Mouse (Mus musculus) midbrain, embryonic 16.5 days (tissue): ENCODE results near the gene Ccdc191. TPM values are rescaled to one million over a fixed set of nuclear protein-coding genes. Genes with fewer than 3 reads are reported as not detected.
A peak's percentile ranks its signal among the peaks of the same experiment; 100 is the strongest.

Experiments
- ATAC-seq: fragments of 200-750 bp; cut with Nextera tagmentation; 2 replicates; pipeline ENCODE4 v1.8.0; 2017; ENCODE audit warnings: moderate TSS enrichment
- H3K27ac ChIP-seq: fragments of 300-500 bp; sonication (generic); 2 replicates; pipeline ENCODE4 v1.5.1; 2014; ENCODE audit warnings: mild to moderate bottlenecking, low read length, mixed read lengths
- H3K27me3 ChIP-seq: fragments of 300-500 bp; sonication (generic); 2 replicates; pipeline ENCODE4 v1.6.1; 2014; ENCODE audit warnings: low read depth, low read length, mixed read lengths; ENCODE audit not compliant: control insufficient read depth, insufficient read depth
- H3K36me3 ChIP-seq: fragments of 300-500 bp; sonication (generic); 2 replicates; pipeline ENCODE4 v1.6.1; 2014; ENCODE audit warnings: mild to moderate bottlenecking, low read length, moderate library complexity, mixed read lengths; ENCODE audit not compliant: control insufficient read depth, insufficient read depth
- H3K4me1 ChIP-seq: fragments of 300-500 bp; sonication (generic); 2 replicates; pipeline ENCODE4 v1.6.1; 2014; ENCODE audit warnings: mild to moderate bottlenecking, low read length, mixed read lengths; ENCODE audit not compliant: control insufficient read depth, insufficient read depth
- H3K4me2 ChIP-seq: fragments of 300-500 bp; sonication (generic); 2 replicates; pipeline ENCODE4 v1.6.1; 2014; ENCODE audit warnings: mild to moderate bottlenecking, low read length, mixed read lengths
- H3K4me3 ChIP-seq: fragments of 300-500 bp; sonication (generic); 2 replicates; pipeline ENCODE4 v1.5.1; 2014; ENCODE audit warnings: low read depth, mild to moderate bottlenecking, low read length, moderate library complexity, mixed read lengths
- H3K9ac ChIP-seq: fragments of 300-500 bp; sonication (generic); 2 replicates; pipeline ENCODE4 v1.6.1; 2014; ENCODE audit warnings: low read depth, low read length, mixed read lengths
- H3K9me3 ChIP-seq: fragments of 300-500 bp; sonication (generic); replicated peaks from 2 replicates; pipeline ENCODE4 v1.6.1; 2014; ENCODE audit warnings: mild to moderate bottlenecking, low read length, mixed read lengths; ENCODE audit not compliant: control insufficient read depth, poor library complexity, severe bottlenecking
- WGBS: fragments of 180-500 bp; shearing (Covaris S2); extraction: QIAGEN DNeasy Blood & Tissue Kit; methylation state at CpG from one replicate; pipeline ENCODE4 v1.1.7; 2014; 5-methylcytosine and 5-hydroxymethylcytosine counted together
- polyA plus RNA-seq: library from polyadenylated mRNA; unstranded; fragments of >200 nt; fragmentation: Nextera tagmentation; extraction: Ambion mirVana; gene quantifications from 2 replicates; pipeline ENCODE4 v1.2.1, GENCODE M21; 2015

Gene Ccdc191
- 6.8 and 8.0 TPM in 2 replicates for polyA plus RNA-seq

- Histone ChIP-seq H3K36me3 (no peaks in the 10 kb centered on the region), H3K27me3 (no peaks in the 10 kb centered on the region), H3K4me2 (peak within 1 kb of the TSS; percentile 80), H3K27ac (peak within 1 kb of the TSS; percentile 81), H3K4me1 (peaks cover 16% of the 10 kb centered on the region), H3K4me3 (peak within 1 kb of the TSS; percentile 61), H3K9me3 (no peaks in the 10 kb centered on the region), H3K9ac (peak within 1 kb of the TSS; percentile 87)
- peak; percentile 100 for ATAC-seq
- under 1% methylated on average over 32 of the region's 33 CpGs for WGBS
Observed at GRCm38 (mm10) chr16:43889208-43890004, at the start of gene Ccdc191. Ccdc191 (plus strand) TSS chr16:43889800.

DNA sequence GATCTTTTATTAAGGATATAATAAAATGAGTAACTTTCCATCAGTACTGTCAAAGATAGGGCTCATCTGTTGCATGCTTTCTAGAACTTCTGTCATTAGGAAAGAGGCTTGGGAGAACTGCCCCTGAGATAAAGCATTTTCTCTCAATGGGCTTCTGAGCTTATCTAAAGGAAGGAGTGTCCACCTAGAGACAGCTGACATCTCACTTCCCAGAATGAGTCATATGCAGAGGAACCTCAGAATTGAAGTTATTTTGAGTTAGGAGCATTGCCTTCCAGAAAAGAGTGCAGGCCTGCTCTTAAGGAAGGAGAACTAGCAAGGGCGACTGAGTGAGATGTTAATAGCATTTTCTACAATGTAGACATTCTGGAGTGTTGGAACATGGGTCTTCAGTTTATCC lies 48.4 kb upstream of the Ccdc191 start:
- Histone ChIP-seq H3K4me3 (no peak overlapping the region), H3K27me3 (no peaks in the 10 kb centered on the region), H3K36me3 (no peaks in the 10 kb centered on the region), H3K27ac (no peak overlapping the region), H3K4me1 (no peaks in the 10 kb centered on the region), H3K9me3 (no peaks in the 10 kb centered on the region), H3K4me2 (no peak overlapping the region), H3K9ac (no peak overlapping the region)
- no peak for ATAC-seq
- 85% methylated on average over 1 of the region's 1 CpGs for WGBS

GRCm38 (mm10) chr16:43849839-43850238 lies 39.8 kb upstream of the Ccdc191 start:
- no peaks in the 10 kb centered on the region for H3K36me3 ChIP-seq
- no peak overlapping the region for H3K4me3 ChIP-seq
- H3K9me3 ChIP-seq = no peaks in the 10 kb centered on the region
- no peak overlapping the region for H3K27ac ChIP-seq
- H3K27me3 ChIP-seq = no peaks in the 10 kb centered on the region
- 84% methylated on average over 1 of the region's 1 CpGs for WGBS
- no peaks in the 10 kb centered on the region for H3K4me1 ChIP-seq
- no peak for ATAC-seq
- no peak overlapping the region for H3K4me2 ChIP-seq
- H3K9ac ChIP-seq = no peak overlapping the region

- H3K4me2 ChIP-seq = no peak overlapping the region
- H3K27me3 ChIP-seq = no peaks in the 10 kb centered on the region
- no peak overlapping the region for H3K9ac ChIP-seq
- H3K4me1 ChIP-seq = no peaks in the 10 kb centered on the region
- no peak overlapping the region for H3K27ac ChIP-seq
- H3K36me3 ChIP-seq = peaks cover 17% of the 10 kb centered on the region
- WGBS = 87% methylated on average over 5 of the region's 5 CpGs
- no peak overlapping the region for H3K4me3 ChIP-seq
- ATAC-seq = no peak
- no peaks in the 10 kb centered on the region for H3K9me3 ChIP-seq
Observed at GRCm38 (mm10) chr16:43858941-43859476, 30.6 kb upstream of the Ccdc191 start.

GRCm38 (mm10) chr16:43860624-43861023 lies 29.0 kb upstream of the Ccdc191 start:
- no peak overlapping the region for H3K27ac ChIP-seq
- H3K9ac ChIP-seq = no peak overlapping the region
- H3K9me3 ChIP-seq = no peaks in the 10 kb centered on the region
- H3K4me3 ChIP-seq = no peak overlapping the region
- no peaks in the 10 kb centered on the region for H3K27me3 ChIP-seq
- H3K4me2 ChIP-seq = no peak overlapping the region
- H3K36me3 ChIP-seq = peaks cover 17% of the 10 kb centered on the region
- 81% methylated on average over 6 of the region's 6 CpGs for WGBS
- H3K4me1 ChIP-seq = no peaks in the 10 kb centered on the region
- no peak for ATAC-seq

- Histone ChIP-seq H3K36me3 (peaks cover 12% of the 10 kb centered on the region), H3K27ac (no peak overlapping the region), H3K9ac (no peak overlapping the region), H3K9me3 (no peaks in the 10 kb centered on the region), H3K4me2 (no peak overlapping the region), H3K27me3 (no peaks in the 10 kb centered on the region), H3K4me3 (no peak overlapping the region), H3K4me1 (no peaks in the 10 kb centered on the region)
- no peak for ATAC-seq
Observed at GRCm38 (mm10) chr16:43869805-43870204, 19.8 kb upstream of the Ccdc191 start.

GRCm38 (mm10) chr16:43871419-43871818 lies 18.2 kb upstream of the Ccdc191 start:
- Histone ChIP-seq H3K4me2 (no peak overlapping the region), H3K4me1 (no peaks in the 10 kb centered on the region), H3K9ac (no peak overlapping the region), H3K27me3 (no peaks in the 10 kb centered on the region), H3K36me3 (peaks cover 15% of the 10 kb centered on the region), H3K27ac (no peak overlapping the region), H3K9me3 (no peaks in the 10 kb centered on the region), H3K4me3 (no peak overlapping the region)
- no peak for ATAC-seq
- WGBS = 94% methylated on average over 7 of the region's 7 CpGs

- H3K27ac ChIP-seq = no peak overlapping the region
- no peak overlapping the region for H3K4me3 ChIP-seq
- no peak for ATAC-seq
- no peaks in the 10 kb centered on the region for H3K9me3 ChIP-seq
- H3K4me1 ChIP-seq = no peaks in the 10 kb centered on the region
- H3K4me2 ChIP-seq = no peak overlapping the region
- WGBS = 89% methylated on average over 6 of the region's 6 CpGs
- H3K27me3 ChIP-seq = no peaks in the 10 kb centered on the region
- H3K36me3 ChIP-seq = peaks cover 11% of the 10 kb centered on the region
- H3K9ac ChIP-seq = no peak overlapping the region
Observed at GRCm38 (mm10) chr16:43879769-43880168, 9.8 kb upstream of the Ccdc191 start.

DNA sequence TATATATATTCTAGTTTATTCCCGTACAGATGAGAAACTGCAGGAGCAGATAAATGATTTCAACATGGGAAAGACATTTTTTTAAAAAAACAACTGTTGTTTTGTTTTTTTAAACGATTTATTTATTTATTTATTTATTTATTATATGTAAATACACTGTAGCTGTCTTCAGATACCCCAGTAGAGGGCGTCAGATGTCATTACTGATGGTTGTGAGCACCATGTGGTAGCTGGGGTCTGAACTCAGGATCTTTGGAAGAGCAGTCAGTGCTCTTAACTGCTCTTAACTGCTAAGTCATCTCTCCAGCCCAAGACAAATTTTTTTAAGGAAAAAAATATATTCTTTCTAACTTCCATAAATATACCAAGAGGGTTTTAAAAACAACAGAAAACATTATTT lies 8.0 kb upstream of the Ccdc191 start:
- Histone ChIP-seq H3K4me1 (no peaks in the 10 kb centered on the region), H3K27me3 (no peaks in the 10 kb centered on the region), H3K9me3 (no peaks in the 10 kb centered on the region), H3K36me3 (peaks cover 6% of the 10 kb centered on the region), H3K9ac (no peak overlapping the region), H3K4me3 (no peak overlapping the region), H3K27ac (no peak overlapping the region), H3K4me2 (no peak overlapping the region)
- WGBS = 68% methylated on average over 3 of the region's 3 CpGs
- ATAC-seq = no peak
